Mouse (Mus musculus): ENCODE measurements at regions not wholly inside any gene's neighbourhood (a gene's known extent, or its start where the extent isn't known, plus 50 kb on each side); places are given as distances from the start of the nearest gene placed in this dataset.

- TF ChIP-seq CTCF (IDR thresholded peaks at IDR 0.05; ENCODE audit: control insufficient read depth, insufficient read depth, insufficient replicate concordance, low read depth, low read length) (no peak), POLR2A (IDR thresholded peaks at IDR 0.05; ENCODE audit: control insufficient read depth, low read depth, low read length) (no peak)
Observed at GRCm38 (mm10) chr9:41631564-41632205, 470.2 kb upstream of the Ubash3b start.
